Mouse (Mus musculus) intestine, postnatal 0 days (tissue): Measurements from ENCODE around the gene Wnk2. TPM values are rescaled to one million over a fixed set of nuclear protein-coding genes. Genes with fewer than 3 reads are reported as not detected.

Source experiments
- ATAC-seq: fragments of 200-750 bp; cut with Nextera tagmentation; 2 replicates; pipeline ENCODE4 v1.8.0; 2017; ENCODE audit warnings: mild to moderate bottlenecking, moderate TSS enrichment, moderate library complexity
- H3K27ac ChIP-seq: fragments of 300-500 bp; sonication (generic); 2 replicates; pipeline ENCODE4 v1.5.1; 2014; ENCODE audit warnings: mild to moderate bottlenecking, low read depth, low read length, moderate library complexity
- H3K27me3 ChIP-seq: fragments of 300-500 bp; sonication (generic); replicated peaks from 2 replicates; pipeline ENCODE4 v1.6.1; 2014; ENCODE audit warnings: low read length, mixed read lengths; ENCODE audit not compliant: control insufficient read depth, insufficient read depth
- H3K36me3 ChIP-seq: fragments of 300-500 bp; sonication (generic); 2 replicates; pipeline ENCODE4 v1.6.1; 2014; ENCODE audit warnings: mild to moderate bottlenecking, moderate library complexity; ENCODE audit not compliant: control insufficient read depth, insufficient read depth
- H3K4me1 ChIP-seq: fragments of 300-500 bp; sonication (generic); replicated peaks from 2 replicates; pipeline ENCODE4 v1.6.1; 2014; ENCODE audit warnings: antibody characterized with exemption, low read length, mixed read lengths; ENCODE audit not compliant: control insufficient read depth, insufficient read depth
- H3K4me2 ChIP-seq: fragments of 300-500 bp; sonication (generic); replicated peaks from 2 replicates; pipeline ENCODE4 v1.6.1; 2014; ENCODE audit warnings: low read depth, mild to moderate bottlenecking, moderate library complexity
- H3K4me3 ChIP-seq: fragments of 300-500 bp; sonication (generic); 2 replicates; pipeline ENCODE4 v1.5.1; 2014; ENCODE audit warnings: low read depth, low read length
- H3K9ac ChIP-seq: fragments of 300-500 bp; sonication (generic); 2 replicates; pipeline ENCODE4 v1.6.1; 2014; ENCODE audit warnings: mild to moderate bottlenecking, low read depth, low read length
- H3K9me3 ChIP-seq: fragments of 300-500 bp; sonication (generic); 2 replicates; pipeline ENCODE4 v1.6.1; 2016; ENCODE audit warnings: mixed run types; ENCODE audit not compliant: control insufficient read depth
- CTCF ChIP-seq: sonication (generic); IDR thresholded peaks from 2 replicates; pipeline ENCODE4 v1.5.1; 2016; ENCODE audit warnings: low read depth, mild to moderate bottlenecking, control low read depth, antibody characterized with exemption, moderate library complexity
- WGBS: fragments of 180-500 bp; shearing (Covaris S2); extraction: QIAGEN DNeasy Blood & Tissue Kit; methylation state at CpG from one replicate; pipeline ENCODE4 v1.1.7; 2014; 5-methylcytosine and 5-hydroxymethylcytosine counted together
- polyA plus RNA-seq: library from polyadenylated mRNA; unstranded; fragments of >200 nt; fragmentation: Nextera tagmentation; extraction: Ambion mirVana; gene quantifications from 2 replicates; pipeline ENCODE4 v1.2.1, GENCODE M21; 2015

The Wnk2 gene
- polyA plus RNA-seq, 1 experiment from 2014 or later: 1.7 TPM

DNA sequence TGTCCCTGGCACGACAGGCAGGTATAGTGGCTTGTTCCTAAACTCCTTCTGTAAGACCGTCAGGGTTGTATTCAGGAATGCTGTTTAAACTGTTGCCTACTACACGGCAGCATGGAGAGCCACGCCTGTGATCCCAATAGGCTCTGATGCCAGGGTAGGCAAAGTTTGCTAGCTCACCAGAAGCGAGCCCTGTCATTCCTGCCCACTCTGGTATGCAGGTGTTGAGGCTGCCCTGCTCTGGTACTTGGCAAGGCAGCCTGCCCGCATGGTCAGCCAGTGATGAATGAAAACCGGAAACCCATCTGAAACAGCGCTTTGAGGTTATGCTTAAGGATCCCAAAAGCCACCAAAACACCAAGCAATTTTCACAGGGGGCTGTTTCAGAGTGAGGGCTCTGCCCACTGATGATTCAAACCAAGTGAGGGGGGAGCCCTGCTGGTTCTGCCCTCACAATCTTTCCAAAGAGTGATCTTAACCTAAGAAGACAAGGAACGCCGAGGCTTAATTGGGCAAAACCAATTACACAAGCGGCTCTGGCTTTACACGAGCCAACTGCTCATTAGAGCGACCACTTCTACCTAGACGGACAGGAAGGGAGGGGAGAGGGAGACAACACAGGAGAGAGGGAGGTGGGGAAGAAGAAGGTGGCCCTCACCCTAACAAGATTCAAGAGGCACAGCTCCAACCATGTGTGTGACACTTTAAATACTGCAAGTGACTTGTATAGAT, 65.5 kb downstream of the Wnk2 start:
- H3K36me3 ChIP-seq: peaks cover 13% of the 10 kb centered on the region
- no peaks in the 10 kb centered on the region for H3K4me1 ChIP-seq
- no peak overlapping the region for H3K27ac ChIP-seq
- 87% methylated on average over 14 of the region's 14 CpGs for WGBS
- H3K4me2 ChIP-seq: no peak overlapping the region
- TF ChIP-seq CTCF: no peak
- H3K9me3 ChIP-seq: no peaks in the 10 kb centered on the region
- no peak for ATAC-seq
- no peak overlapping the region for H3K4me3 ChIP-seq
- H3K9ac ChIP-seq: no peak overlapping the region
- no peaks in the 10 kb centered on the region for H3K27me3 ChIP-seq

DNA sequence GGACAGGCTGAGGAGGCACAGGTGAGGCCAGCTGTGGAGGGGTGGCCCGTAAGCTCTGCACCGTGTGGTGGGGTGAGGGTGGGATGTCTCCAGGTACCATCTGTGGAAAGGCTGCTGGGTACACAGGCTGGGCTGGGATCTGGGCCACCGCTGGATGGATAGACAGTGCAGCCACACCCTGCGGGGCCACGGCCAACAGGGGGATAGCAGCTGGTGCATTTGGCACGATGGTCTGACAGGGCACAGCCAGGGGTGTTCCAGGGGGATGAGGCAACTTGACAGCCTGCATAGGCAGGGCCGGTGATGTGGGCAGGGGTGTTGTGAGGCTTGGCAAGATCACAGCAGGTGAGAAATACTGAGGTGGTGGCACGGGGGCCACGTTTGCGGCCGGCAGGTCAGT, 71.6 kb downstream of the Wnk2 start:
- Histone ChIP-seq H3K4me2 (no peak overlapping the region), H3K36me3 (peaks cover 18% of the 10 kb centered on the region; the same call in 1 of the 2 replicates), H3K9me3 (no peaks in the 10 kb centered on the region), H3K27me3 (no peaks in the 10 kb centered on the region), H3K4me1 (no peaks in the 10 kb centered on the region), H3K9ac (no peak overlapping the region), H3K27ac (no peak overlapping the region), H3K4me3 (no peak overlapping the region)
- no peak for TF ChIP-seq CTCF
- 83% methylated on average over 11 of the region's 11 CpGs for WGBS
- ATAC-seq: no peak

DNA sequence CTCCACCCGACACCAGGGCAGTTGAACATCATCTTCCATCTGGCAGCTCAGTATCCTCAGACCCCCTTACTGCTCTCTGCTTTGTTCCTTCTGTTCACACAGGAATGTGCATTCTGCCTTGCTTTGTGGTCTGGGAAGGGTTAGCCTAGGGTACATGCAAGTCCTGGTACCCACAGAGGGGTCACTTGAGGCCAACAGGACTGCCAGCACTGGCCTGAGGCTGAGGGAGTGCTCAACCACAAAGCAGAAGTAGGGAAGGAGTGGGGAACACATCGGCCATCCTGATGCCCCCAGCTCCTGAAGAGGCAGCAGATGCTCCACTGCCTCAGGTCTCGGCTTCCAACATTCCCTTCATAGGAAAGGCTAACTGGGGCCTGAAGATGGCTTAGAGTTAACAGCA, 72.4 kb downstream of the Wnk2 start:
- no peak overlapping the region for H3K4me3 ChIP-seq
- H3K9me3 ChIP-seq: no peaks in the 10 kb centered on the region
- no peak for TF ChIP-seq CTCF
- H3K27ac ChIP-seq: no peak overlapping the region
- 87% methylated on average over 3 of the region's 3 CpGs for WGBS
- no peaks in the 10 kb centered on the region for H3K27me3 ChIP-seq
- no peak overlapping the region for H3K4me2 ChIP-seq
- H3K9ac ChIP-seq: no peak overlapping the region
- ATAC-seq: no peak
- H3K4me1 ChIP-seq: no peaks in the 10 kb centered on the region
- H3K36me3 ChIP-seq: peaks cover 25% of the 10 kb centered on the region; the same call in 1 of the 2 replicates

DNA sequence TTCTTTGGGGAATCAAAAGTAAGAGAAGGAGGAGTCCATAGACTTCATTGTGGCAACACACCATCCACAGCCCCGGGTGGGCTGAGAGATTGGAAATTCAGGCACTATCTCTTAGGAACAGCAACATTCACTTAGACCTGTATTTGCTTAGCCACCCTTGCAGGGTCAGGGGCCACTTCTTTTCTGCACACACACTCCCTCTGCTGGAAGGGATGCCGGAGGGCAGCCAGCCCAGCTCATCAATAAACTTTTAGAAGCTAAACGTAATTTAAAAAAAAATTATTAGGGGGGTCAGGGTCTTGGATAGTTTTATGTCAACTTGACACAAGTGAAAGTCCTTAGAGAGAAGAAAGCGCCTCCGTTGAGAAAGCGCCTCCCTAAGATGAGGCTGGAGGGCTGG, 74.5 kb downstream of the Wnk2 start:
- Histone ChIP-seq H3K36me3 (peaks cover 35% of the 10 kb centered on the region), H3K4me1 (no peaks in the 10 kb centered on the region), H3K27me3 (no peaks in the 10 kb centered on the region), H3K9ac (no peak overlapping the region), H3K4me3 (no peak overlapping the region), H3K4me2 (no peak overlapping the region), H3K27ac (no peak overlapping the region), H3K9me3 (no peaks in the 10 kb centered on the region)
- peak; percentile 28; the same call in 1 of the 2 replicates for TF ChIP-seq CTCF
- 68% methylated on average over 6 of the region's 6 CpGs for WGBS
- no peak for ATAC-seq

DNA sequence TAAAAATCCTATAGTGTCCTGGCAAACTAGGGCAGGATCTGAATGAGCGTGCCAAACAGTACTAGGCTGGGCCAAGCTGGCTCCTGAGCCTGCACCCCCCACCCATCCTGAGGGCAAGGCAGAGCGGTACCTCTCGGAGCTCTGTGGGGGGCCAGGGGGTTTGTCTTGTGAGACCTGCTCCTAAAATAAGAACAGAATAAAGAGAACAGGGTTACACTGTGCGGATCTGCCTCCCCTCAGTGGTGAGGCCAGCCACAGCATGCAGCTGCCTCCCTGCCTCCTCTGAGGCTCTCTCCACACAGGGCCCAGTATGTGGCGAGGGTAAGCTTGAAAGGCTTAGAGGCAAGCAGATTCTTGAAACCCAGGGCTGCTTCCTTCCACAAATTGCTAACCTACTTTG, 76.0 kb downstream of the Wnk2 start:
- H3K27ac ChIP-seq: no peak overlapping the region
- peaks cover 48% of the 10 kb centered on the region for H3K36me3 ChIP-seq
- no peak overlapping the region for H3K4me2 ChIP-seq
- TF ChIP-seq CTCF: no peak
- 89% methylated on average over 5 of the region's 5 CpGs for WGBS
- no peak for ATAC-seq
- H3K9me3 ChIP-seq: no peaks in the 10 kb centered on the region
- H3K27me3 ChIP-seq: no peaks in the 10 kb centered on the region
- H3K9ac ChIP-seq: no peak overlapping the region
- H3K4me3 ChIP-seq: no peak overlapping the region
- H3K4me1 ChIP-seq: no peaks in the 10 kb centered on the region

DNA sequence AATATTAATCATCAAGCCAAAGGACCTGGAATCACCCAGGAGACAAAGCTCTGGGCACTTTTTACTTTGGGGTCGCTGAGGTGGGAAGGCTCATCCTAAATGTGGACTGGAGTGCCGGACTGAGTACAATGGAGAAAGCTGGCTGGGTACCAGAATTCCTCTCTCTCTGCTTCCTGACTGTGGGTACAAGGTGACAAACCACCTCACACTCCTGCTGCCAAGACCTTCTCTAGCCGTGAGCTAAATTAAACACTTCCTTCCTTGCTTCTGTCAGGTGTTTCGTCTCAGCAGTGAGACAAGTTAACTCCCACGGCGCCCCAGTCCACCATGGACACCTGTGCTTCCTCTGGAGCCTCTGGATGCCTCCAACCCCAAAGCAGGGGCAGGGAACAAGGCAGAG, 77.8 kb downstream of the Wnk2 start:
- Histone ChIP-seq H3K27ac (no peak overlapping the region), H3K9ac (no peak overlapping the region), H3K4me3 (no peak overlapping the region), H3K9me3 (no peaks in the 10 kb centered on the region), H3K4me2 (no peak overlapping the region), H3K27me3 (no peaks in the 10 kb centered on the region), H3K36me3 (peaks cover 35% of the 10 kb centered on the region), H3K4me1 (no peaks in the 10 kb centered on the region)
- ATAC-seq: no peak
- WGBS: 59% methylated on average over 6 of the region's 6 CpGs
- TF ChIP-seq CTCF: no peak
